Mouse (Mus musculus): ENCODE results near the gene Eef1g.

The Eef1g gene

DNA sequence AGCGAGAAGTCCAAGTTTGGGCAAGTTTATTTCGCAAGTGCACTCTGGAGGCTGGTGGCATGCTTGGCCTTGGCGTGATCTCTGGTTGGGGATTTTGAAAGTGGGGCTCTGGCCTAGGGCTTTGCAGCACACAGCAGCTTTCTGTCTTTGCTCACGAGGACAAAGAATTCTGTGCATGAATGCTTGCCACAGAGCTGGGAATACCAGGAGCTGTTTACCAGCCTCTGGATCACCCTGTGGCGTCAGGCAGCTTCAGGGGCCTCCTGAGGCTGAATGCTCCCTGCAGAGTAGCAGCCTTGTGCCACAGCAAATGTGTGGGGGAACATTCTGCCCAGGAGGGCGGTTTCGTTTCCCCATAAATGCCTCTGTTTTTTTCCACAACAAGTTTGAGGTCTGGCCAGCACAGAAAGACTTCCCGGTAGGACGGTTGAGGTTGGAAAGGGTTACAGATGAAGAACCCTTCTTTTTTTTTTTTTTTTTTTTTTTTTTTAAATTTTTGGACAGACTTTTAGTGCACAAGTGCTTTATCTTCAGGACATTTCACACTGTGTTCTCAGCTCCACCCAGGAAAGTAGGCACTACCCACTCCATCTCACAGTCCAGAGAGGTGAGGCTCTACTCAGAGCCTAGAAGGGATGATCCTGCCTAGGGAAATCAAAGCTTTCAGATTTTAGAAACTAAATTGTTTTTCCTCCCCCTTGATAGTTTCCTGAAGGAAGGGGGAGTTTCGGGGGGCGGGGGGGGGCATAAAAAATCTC lies 56.4 kb downstream of the Eef1g start:
- DNase-seq (ENCODE audit: low read depth, low spot score) = no peak

- no peak for DNase-seq (ENCODE audit: low read depth, low spot score)
Measured at GRCm38 (mm10) chr19:9025562-9026257, 58.9 kb downstream of the Eef1g start.

- peak; percentile 50 for DNase-seq (ENCODE audit: low read depth, low spot score)
Measured at GRCm38 (mm10) chr19:9026634-9027033, 59.8 kb downstream of the Eef1g start.

GRCm38 (mm10) chr19:9027795-9028194 lies 61.0 kb downstream of the Eef1g start:
- DNase-seq (ENCODE audit: low read depth, low spot score) = no peak
